Mouse (Mus musculus) adrenal gland, postnatal 10 days (tissue): ENCODE data around the gene Gpat3. TPM values are rescaled to one million over a fixed set of nuclear protein-coding genes. Genes with fewer than 3 reads are reported as not detected.

Experiments
- DNase-seq: peaks from one replicate; pipeline ENCODE4 v3.0.0; 2021; ENCODE audit warnings: mixed read lengths
- long read RNA-seq, 2 experiments: library from polyadenylated mRNA; stranded (forward); transcript quantifications; one replicate each; pipeline ENCODE4 v2.0.0; 2021
- total RNA-seq, 2 experiments: library from RNA; stranded (reverse); gene quantifications; 2 replicates each; pipeline ENCODE4 v1.2.3; 2021

Gpat3 gene
- total RNA-seq: 10 to 100 TPM; 10.0 to 10.2 TPM
- long read RNA-seq, experiment 1, transcript Gpat3-201 (13 exons, 2,884 nt): major isoform, 21 of 35 reads
- long read RNA-seq, experiment 1, transcript Gpat3-202 (12 exons, 3,035 nt): minor isoform, 11 of 35 reads
- long read RNA-seq, experiment 1, partial matches to known transcripts: 2 of 35 reads
- long read RNA-seq, experiment 1, other reads (novel, unspliced or antisense): 1 of 35 reads
- long read RNA-seq, experiment 2, partial matches to known transcripts: 0 of 6 reads
- long read RNA-seq, experiment 2, other reads (novel, unspliced or antisense): 1 of 6 reads

- DNase-seq: peak; percentile 57
Observed at GRCm38 (mm10) chr5:100845485-100845847, at the start of gene Gpat3. Gene Gpat3 (plus strand): TSS chr5:100845713.

GRCm38 (mm10) chr5:100798165-100798860, 47.2 kb upstream of the Gpat3 start, which contains the start of the genes Helq and Mrps18c:
Gene Helq (minus strand): TSS chr5:100798598.
Gene Mrps18c (plus strand): TSS chr5:100798627.
- peak; percentile 93 for DNase-seq

GRCm38 (mm10) chr5:100818341-100818740, 27.2 kb upstream of the Gpat3 start:
- DNase-seq: no peak

GRCm38 (mm10) chr5:100819568-100820480, 25.7 kb upstream of the Gpat3 start:
- no peak for DNase-seq

- DNase-seq: peak; percentile 94
Observed at GRCm38 (mm10) chr5:100820483-100821184, 24.9 kb upstream of the Gpat3 start, which contains the start of gene Abraxas1. Gene Abraxas1 (minus strand): TSS chr5:100820965.

DNA sequence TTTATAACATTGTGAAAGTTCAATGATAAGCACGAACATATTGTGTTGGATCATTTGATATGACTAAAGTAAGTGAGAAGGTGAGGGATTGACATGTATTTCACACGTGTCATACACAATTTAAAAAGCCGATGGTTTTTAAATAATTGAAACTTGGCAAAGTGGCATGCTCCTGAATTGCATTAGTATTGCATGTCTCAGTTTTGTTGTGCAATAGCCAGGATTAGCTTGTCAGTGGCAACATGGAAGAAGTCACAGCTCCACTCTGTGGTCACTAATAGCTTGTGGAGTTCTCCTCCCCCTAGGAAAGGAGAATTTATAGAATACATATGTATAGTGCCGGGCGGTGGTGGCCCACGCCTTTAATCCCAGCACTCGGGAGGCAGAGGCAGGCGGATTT, 24.1 kb upstream of the Gpat3 start:
- no peak for DNase-seq

DNA sequence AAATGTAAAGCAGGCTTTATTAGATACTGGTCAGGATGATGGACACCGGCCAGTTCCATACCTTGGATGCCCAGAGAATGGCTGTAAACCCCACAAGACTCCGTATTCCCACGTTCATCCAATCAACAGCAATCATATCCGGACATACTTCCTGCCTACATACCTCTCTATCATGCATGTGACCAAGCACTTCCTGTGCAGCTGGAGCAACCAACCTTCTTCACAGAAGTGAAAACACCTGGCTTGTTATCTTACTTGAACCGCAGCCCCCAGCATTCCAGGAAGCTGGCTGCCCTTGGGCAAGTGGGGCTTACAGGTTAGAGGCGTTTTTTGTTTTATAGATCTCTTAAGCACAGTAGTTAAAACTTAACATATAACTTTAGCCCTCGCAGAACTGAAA, 22.7 kb upstream of the Gpat3 start:
- no peak for DNase-seq

- no peak for DNase-seq
Observed at GRCm38 (mm10) chr5:100825975-100826374, 19.5 kb upstream of the Gpat3 start.

DNA sequence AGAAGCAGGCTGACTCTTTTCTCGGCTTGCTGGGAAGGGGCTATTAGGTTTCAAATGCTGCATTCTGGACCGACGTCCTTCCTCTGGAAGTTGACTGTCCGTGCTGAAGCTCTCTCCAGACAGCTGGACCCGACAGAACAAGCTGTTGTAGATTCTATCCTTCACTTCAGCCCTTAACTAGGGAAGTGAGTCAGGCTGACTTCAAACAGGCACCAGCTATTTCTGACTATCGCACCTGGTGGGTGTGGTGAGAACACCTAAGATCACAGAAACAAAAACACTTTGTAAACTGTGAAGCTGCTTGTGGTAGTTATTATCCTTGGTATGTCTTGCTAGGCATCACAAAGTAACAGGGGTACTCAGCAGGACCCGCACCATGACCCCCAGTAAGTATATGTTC, 19.0 kb upstream of the Gpat3 start:
- DNase-seq: no peak

DNA sequence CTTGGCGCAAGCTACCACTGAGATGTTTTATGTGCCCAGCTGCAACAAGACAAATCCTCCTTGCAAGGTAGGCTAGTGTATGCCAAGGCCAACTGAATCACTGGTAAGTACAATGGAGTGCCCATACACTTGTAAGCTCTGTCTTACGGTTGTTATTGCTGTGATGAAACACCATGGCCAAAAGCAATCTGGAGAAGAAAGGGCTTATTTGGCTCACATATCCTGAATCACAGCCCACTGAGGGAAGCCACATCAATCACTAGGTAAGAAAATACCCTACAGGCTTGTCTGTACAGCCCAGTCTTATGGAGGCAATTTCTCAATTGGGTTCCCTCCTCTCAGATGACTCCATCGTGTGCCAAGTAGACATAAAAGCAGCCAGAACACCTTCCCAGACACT, 16.8 kb upstream of the Gpat3 start:
- no peak for DNase-seq

DNA sequence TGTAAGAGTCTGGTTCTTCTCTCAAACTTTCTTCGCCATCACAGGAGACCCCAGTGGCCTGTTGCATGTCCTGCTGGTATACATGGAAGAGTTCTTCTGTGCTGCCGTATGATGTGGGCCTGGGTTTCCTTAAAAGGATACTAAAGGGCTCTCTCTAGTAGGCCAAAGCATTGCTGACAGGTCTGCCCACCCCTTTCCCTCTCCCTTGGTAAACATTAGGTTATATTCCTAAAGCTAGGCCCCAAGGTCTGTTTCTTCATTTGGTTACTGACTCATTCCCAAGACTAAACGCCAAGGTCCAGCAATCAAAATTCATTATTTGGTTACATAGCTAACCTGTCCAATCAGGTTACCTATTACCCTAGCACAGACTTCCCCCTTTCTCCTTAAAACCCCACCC, 12.8 kb upstream of the Gpat3 start:
- no peak for DNase-seq

- no peak for DNase-seq
Observed at GRCm38 (mm10) chr5:100833841-100834240, 11.7 kb upstream of the Gpat3 start.

DNA sequence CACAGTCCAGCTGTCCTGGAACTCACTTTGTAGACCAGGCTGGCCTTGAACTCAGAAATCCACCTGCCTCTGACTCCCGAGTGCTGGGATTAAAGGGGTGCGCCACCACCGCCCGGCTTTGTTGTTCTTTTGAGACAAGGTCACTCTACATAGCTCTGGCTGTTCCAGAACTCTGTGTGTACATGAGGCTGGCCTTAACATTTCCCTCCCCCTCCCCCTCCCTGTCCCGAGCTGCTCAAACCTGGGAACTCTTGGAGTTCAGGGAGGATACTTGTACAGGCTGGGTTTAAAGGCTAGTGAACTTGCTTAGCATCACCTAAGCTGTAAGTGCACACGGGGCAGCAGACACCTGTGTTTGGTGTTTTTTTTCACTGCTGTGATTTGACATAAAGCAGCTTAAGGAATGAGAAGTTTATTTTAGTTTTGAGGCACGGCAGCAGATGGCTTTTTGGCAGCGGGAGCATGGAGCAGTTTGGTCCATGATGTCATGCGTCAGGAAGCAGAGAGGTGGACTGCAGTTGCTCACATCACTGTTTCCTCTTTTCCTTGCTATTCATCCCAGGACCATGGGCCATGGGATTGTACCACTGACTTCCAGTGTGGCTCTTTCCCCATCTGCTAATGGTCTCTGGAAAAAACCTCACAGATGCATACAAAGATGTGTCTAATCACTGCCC, 9.5 kb upstream of the Gpat3 start:
- no peak for DNase-seq

GRCm38 (mm10) chr5:100837907-100838306, 7.6 kb upstream of the Gpat3 start:
- DNase-seq: no peak

DNA sequence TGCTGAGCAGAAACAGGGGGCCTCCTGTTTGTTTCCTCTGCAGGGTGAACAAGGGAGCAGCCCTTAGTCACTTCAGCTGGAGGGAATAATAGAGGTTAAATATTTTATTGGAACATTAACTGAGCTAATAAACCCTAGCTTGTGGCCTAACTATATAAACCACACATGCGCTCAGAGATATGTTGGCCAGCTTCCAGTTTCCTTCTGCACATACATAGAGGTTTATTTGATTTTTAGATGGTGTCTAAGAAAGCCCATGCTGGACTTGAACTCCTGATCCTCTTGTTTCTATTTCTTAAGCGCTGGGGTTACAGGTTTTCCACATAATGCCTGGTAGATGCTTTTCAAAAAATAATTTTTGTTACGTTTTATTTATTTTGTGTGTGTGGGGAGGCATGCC, 1.0 kb upstream of the Gpat3 start:
- no peak for DNase-seq

- DNase-seq: peak; percentile 87
Observed at GRCm38 (mm10) chr5:100845848-100846598, 510 bp downstream of the Gpat3 start.

- no peak for DNase-seq
Observed at GRCm38 (mm10) chr5:100846599-100846920, 1.0 kb downstream of the Gpat3 start.

- DNase-seq: no peak
Observed at GRCm38 (mm10) chr5:100847143-100847542, 1.6 kb downstream of the Gpat3 start.

GRCm38 (mm10) chr5:100853963-100854362, 8.4 kb downstream of the Gpat3 start:
- DNase-seq: no peak

- DNase-seq: no peak
Observed at GRCm38 (mm10) chr5:100856552-100856951, 11.0 kb downstream of the Gpat3 start.
